Mouse (Mus musculus) embryonic fibroblast, embryonic 13.5 days (primary cell): ENCODE measurements at regions not wholly inside any gene's neighbourhood (a gene's known extent, or its start where the extent isn't known, plus 50 kb on each side); places are given as distances from the start of the nearest gene placed in this dataset.

Experiments used
- CTCF ChIP-seq: IDR thresholded peaks from 2 replicates; pipeline ENCODE4 v1.5.1; 2011; ENCODE audit warnings: mild to moderate bottlenecking, control low read depth, low read length, moderate library complexity, borderline replicate concordance; ENCODE audit not compliant: insufficient read depth
- POLR2A ChIP-seq: IDR thresholded peaks from 2 replicates; pipeline ENCODE4 v1.6.1; 2011; ENCODE audit warnings: low read depth, mild to moderate bottlenecking, control low read depth, low read length, moderate library complexity

GRCm38 (mm10) chr3:34770271-34770670 is 120.1 kb downstream of the Sox2 start:
- TF ChIP-seq POLR2A (no peak), CTCF (no peak)
